In genomic region chr6:72831276-72831675, GRCm38 (mm10) we compare ENCODE assay signal across 8 mouse cellular contexts. TPM values are rescaled to one million over a fixed set of nuclear protein-coding genes. Genes with fewer than 3 reads are reported as not detected.
DNase-seq lines count a peak whose midpoint lies in the region; ATAC-seq and TF ChIP-seq lines count a peak whose summit lies in the region.

No protein-coding gene starts in this region.

- ATAC-seq in G1E (ENCODE audit: extremely low read depth, insufficient number of reproducible peaks, low FRiP score, poor library complexity, severe bottlenecking): no peak
- ATAC-seq in kidney, embryonic 14.5 days (ENCODE audit: low FRiP score, low TSS enrichment): peak; percentile 50; the same call in 1 of the 2 replicates
- ATAC-seq in limb, embryonic 14.5 days (ENCODE audit: low FRiP score, low read depth): peak; percentile 32; the same call in 1 of the 2 replicates

- H3K27ac ChIP-seq in kidney, embryonic 14.5 days (ENCODE audit: low read depth, low read length): no peak overlapping the region
- no peak overlapping the region for H3K27ac ChIP-seq in limb, embryonic 14.5 days (replicated peaks; ENCODE audit: low read depth, low read length)

- no peak overlapping the region for H3K4me3 ChIP-seq in G1E (ENCODE audit: low read depth, low read length)
- no peak overlapping the region for H3K4me3 ChIP-seq in kidney, embryonic 14.5 days (ENCODE audit: low read length)
- no peak overlapping the region for H3K4me3 ChIP-seq in limb, embryonic 14.5 days (replicated peaks; ENCODE audit: low read length)

- peaks cover under 1% of the 10 kb centered on the region for H3K36me3 ChIP-seq in G1E (replicated peaks)
- H3K36me3 ChIP-seq in kidney, embryonic 14.5 days (ENCODE audit: control insufficient read depth, insufficient read depth, low read length): no peaks in the 10 kb centered on the region
- no peaks in the 10 kb centered on the region for H3K36me3 ChIP-seq in limb, embryonic 14.5 days (ENCODE audit: control insufficient read depth, insufficient read depth, low read length)

- no peaks in the 10 kb centered on the region for H3K9me3 ChIP-seq in G1E (replicated peaks)
- H3K9me3 ChIP-seq in kidney, embryonic 14.5 days (ENCODE audit: control insufficient read depth, low read length): no peaks in the 10 kb centered on the region
- no peaks in the 10 kb centered on the region for H3K9me3 ChIP-seq in limb, embryonic 14.5 days (ENCODE audit: control insufficient read depth, low read length)

- peak; percentile 55 for DNase-seq in 416B (ENCODE audit: low read depth)
- DNase-seq in G1E (ENCODE audit: low spot score): peak; percentile 31
- DNase-seq in embryo, embryonic 10 days (ENCODE audit: low spot score): peak; percentile 86
- DNase-seq in gastrocnemius, postnatal 25 days: peak; percentile 31
- peak; percentile 83 for DNase-seq in limb, embryonic 14.5 days (ENCODE audit: low spot score)
- peak; percentile 58 for DNase-seq in ovary, postnatal 14 days (ENCODE audit: low spot score)
- DNase-seq in thymus, postnatal 4 days: peak; percentile 78

- no peak for TF ChIP-seq POLR2A in limb, embryonic 14.5 days (IDR thresholded peaks at IDR 0.05; ENCODE audit: borderline replicate concordance, extremely low read depth, insufficient read depth, insufficient read length)

- H3K9ac ChIP-seq in kidney, embryonic 14.5 days (ENCODE audit: low read depth, low read length): no peak overlapping the region
- no peak overlapping the region for H3K9ac ChIP-seq in limb, embryonic 14.5 days (ENCODE audit: low read depth, low read length, severe bottlenecking)

- WGBS in kidney, embryonic 14.5 days: 24% methylated on average over 3 of the region's 3 CpGs
- WGBS in limb, embryonic 14.5 days: 12% methylated on average over 3 of the region's 3 CpGs

- peaks cover 14% of the 10 kb centered on the region for H3K27me3 ChIP-seq in G1E (ENCODE audit: insufficient read depth, low read length)
- H3K27me3 ChIP-seq in kidney, embryonic 14.5 days (ENCODE audit: control insufficient read depth, insufficient read depth, low read length): no peaks in the 10 kb centered on the region; the same call in 1 of the 2 replicates
- H3K27me3 ChIP-seq in limb, embryonic 14.5 days (ENCODE audit: control insufficient read depth, insufficient read depth, low read length): no peaks in the 10 kb centered on the region

- no peaks in the 10 kb centered on the region for H3K4me1 ChIP-seq in G1E (ENCODE audit: insufficient read depth, low read depth, low read length)
- H3K4me1 ChIP-seq in kidney, embryonic 14.5 days (ENCODE audit: control insufficient read depth, insufficient read depth, low read length): no peaks in the 10 kb centered on the region
- no peaks in the 10 kb centered on the region for H3K4me1 ChIP-seq in limb, embryonic 14.5 days (ENCODE audit: control insufficient read depth, insufficient read depth, low read length)

- H3K4me2 ChIP-seq in kidney, embryonic 14.5 days (replicated peaks; ENCODE audit: low read depth, low read length): no peak overlapping the region
- H3K4me2 ChIP-seq in limb, embryonic 14.5 days (replicated peaks; ENCODE audit: low read depth, low read length, severe bottlenecking): no peak overlapping the region

- TF ChIP-seq CTCF in G1E (IDR thresholded peaks at IDR 0.05; ENCODE audit: low read depth, low read length): peak; percentile 72

RNA-seq across cellular contexts. Expression of gene Tcf7l1, which starts 42.2 kb away (rescaled TPM):
- total RNA-seq in G1E (2014; fragmentation: Nextera tagmentation) (not detected in 2 replicates), G1E (2017) (0.06 and 0.38 TPM in 2 replicates)
- polyA plus RNA-seq in G1E (2012): not detected in 2 replicates
- 1 to 10 TPM; 4.8 to 5.8 TPM for total RNA-seq in gastrocnemius, postnatal 25 days (2021)
- 38.7 and 48.8 TPM in 2 replicates for polyA plus RNA-seq in kidney, embryonic 14.5 days (2014; fragmentation: Nextera tagmentation; extraction: Ambion mirVana)
- polyA plus RNA-seq in limb, embryonic 14.5 days (2012; rRNA removed): 78.1 and 103 TPM in 2 replicates
- 47.9 and 54.9 TPM in 2 replicates for polyA plus RNA-seq in limb, embryonic 14.5 days (2014; fragmentation: Nextera tagmentation; extraction: Ambion mirVana)

Comparison
In these comparisons a context has a peak if more than half of its experiments do, and no peak if none do; other contexts are left out.
1. DNase-seq: peak in every context shown above with its lines; median percentile 86 in embryo, embryonic 10 days; 83 in limb, embryonic 14.5 days; 78 in thymus, postnatal 4 days; 58 in ovary, postnatal 14 days; 55 in 416B; 31 in G1E; 31 in gastrocnemius, postnatal 25 days.
2. RNA of gene Tcf7l1, which starts 42.2 kb away (polyA plus RNA-seq): 47.9 to 103 TPM in limb, embryonic 14.5 days and 38.7 to 48.8 TPM in kidney, embryonic 14.5 days; not detected in G1E; every median in the first group is over 10 times any median in the second.